Mouse (Mus musculus): ENCODE results near the gene Gpr135.

DNA sequence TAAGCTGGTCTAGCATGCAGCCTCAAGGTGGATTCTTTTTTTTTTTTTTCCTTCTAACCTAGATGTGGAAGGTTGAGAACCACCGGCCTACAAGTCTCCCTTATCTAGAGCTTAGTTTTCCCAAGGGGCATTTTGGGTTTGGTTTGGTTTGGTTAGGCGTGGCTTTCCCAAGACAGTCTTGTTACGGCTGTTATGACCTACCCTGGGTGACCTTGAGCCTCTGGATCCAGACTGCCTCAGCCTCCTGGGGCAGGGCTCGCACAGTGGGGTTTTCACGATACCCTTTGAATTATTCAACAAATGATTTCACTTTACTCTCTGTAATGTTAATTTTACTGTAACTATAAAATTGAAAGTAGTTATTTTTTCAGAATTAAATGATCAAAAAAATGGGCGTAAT, 31.9 kb upstream of the Gpr135 start:
- TF ChIP-seq POLR2A (IDR thresholded peaks at IDR 0.05; ENCODE audit: borderline replicate concordance, extremely low read depth, insufficient read depth, insufficient read length, poor library complexity, severe bottlenecking) (no peak), CTCF (IDR thresholded peaks at IDR 0.05; ENCODE audit: borderline replicate concordance, extremely low read depth, insufficient read depth, insufficient read length) (no peak)
